16 mouse cellular contexts compared by ENCODE assay signal in the genomic region with DNA sequence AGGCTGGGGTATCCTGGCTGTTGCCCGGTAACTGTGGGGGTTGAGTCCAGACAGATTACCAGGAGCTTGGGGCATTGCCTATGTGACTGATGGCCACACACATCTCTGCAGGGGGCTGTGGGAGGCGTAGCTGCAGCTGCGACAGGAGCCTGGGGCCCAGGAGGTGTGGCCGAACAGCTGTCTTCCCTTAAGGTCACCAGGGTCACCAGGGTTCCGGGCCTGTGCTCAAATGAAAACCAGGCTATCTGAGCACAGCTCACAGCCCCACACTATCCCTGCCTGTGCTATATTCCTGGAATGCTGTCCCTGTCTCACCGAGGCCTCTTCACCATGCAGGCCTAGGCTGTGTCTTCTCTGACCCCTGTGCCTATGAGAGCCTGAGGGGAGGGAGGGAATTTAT. TPM values are rescaled to one million over a fixed set of nuclear protein-coding genes. Genes with fewer than 3 reads are reported as not detected.
DNase-seq lines count a peak whose midpoint lies in the region; ATAC-seq and TF ChIP-seq lines count a peak whose summit lies in the region.
"Had no signal": no experiment of that assay in that cellular context is flagged by ENCODE, and none has a peak within 500 bp of the region (broad histone marks: within the 10 kb centered on the region; RNA-seq: fewer than 3 reads in every experiment).

No protein-coding gene starts in this region.

- WGBS in midbrain, embryonic 10.5 days: 4% methylated on average over 6 of the region's 6 CpGs
- whole genome bisulfite sequencing in midbrain, embryonic 15.5 days: 6% methylated on average over 6 of the region's 6 CpGs
- 22% methylated on average over 6 of the region's 6 CpGs for WGBS in intestine, embryonic 15.5 days
- 23% methylated on average over 6 of the region's 6 CpGs for WGBS in stomach, embryonic 16.5 days
- WGBS in lung, adult 2 months: 47% methylated on average over 6 of the region's 6 CpGs

- no peaks in the 10 kb centered on the region for H3K27me3 ChIP-seq in midbrain, embryonic 10.5 days (ENCODE audit: low read depth, poor library complexity, severe bottlenecking)
- no peaks in the 10 kb centered on the region for H3K27me3 ChIP-seq in midbrain, embryonic 15.5 days (replicated peaks)
- no peaks in the 10 kb centered on the region for H3K27me3 ChIP-seq in intestine, embryonic 15.5 days (replicated peaks)
- H3K27me3 ChIP-seq in stomach, embryonic 16.5 days (ENCODE audit: control insufficient read depth, insufficient read depth, low read length): no peaks in the 10 kb centered on the region
- H3K27me3 ChIP-seq: hindbrain, embryonic 15.5 days had no signal

- intact Hi-C loops in gastrocnemius, adult 2 months (cut with DNase I): no loop called here

- ATAC-seq in midbrain, embryonic 15.5 days (replicated peaks): no peak
- ATAC-seq in intestine, embryonic 15.5 days: no peak
- no peak for ATAC-seq in stomach, embryonic 16.5 days (ENCODE audit: insufficient read depth, low FRiP score)

- H3K9ac ChIP-seq in midbrain, embryonic 15.5 days: no peak overlapping the region
- H3K9ac ChIP-seq in intestine, embryonic 15.5 days: no peak overlapping the region
- no peak overlapping the region for H3K9ac ChIP-seq in stomach, embryonic 16.5 days (ENCODE audit: low read length)
- H3K9ac ChIP-seq: hindbrain, embryonic 15.5 days; liver, embryonic 14.5 days had no signal

- H3K4me2 ChIP-seq in midbrain, embryonic 15.5 days: no peak overlapping the region
- H3K4me2 ChIP-seq in intestine, embryonic 15.5 days (replicated peaks): peak overlapping the region; percentile 35; the same call in 1 of the 2 replicates
- peak overlapping the region; percentile 31; the same call in 1 of the 2 replicates for H3K4me2 ChIP-seq in stomach, embryonic 16.5 days (ENCODE audit: low read depth, low read length)
- H3K4me2 ChIP-seq: hindbrain, embryonic 15.5 days had no signal

- H3K4me1 ChIP-seq in midbrain, embryonic 10.5 days: peaks cover 45% of the 10 kb centered on the region
- peaks cover 13% of the 10 kb centered on the region for H3K4me1 ChIP-seq in midbrain, embryonic 15.5 days
- H3K4me1 ChIP-seq in intestine, embryonic 15.5 days (replicated peaks): peaks cover 13% of the 10 kb centered on the region
- peaks cover 17% of the 10 kb centered on the region for H3K4me1 ChIP-seq in stomach, embryonic 16.5 days (ENCODE audit: control insufficient read depth, insufficient read depth, low read length)
- peaks cover 2% of the 10 kb centered on the region; the same call in 1 of the 2 replicates for H3K4me1 ChIP-seq in lung, adult 2 months (ENCODE audit: control insufficient read depth, insufficient read depth, low read length)

- no peak for DNase-seq in gastrocnemius, adult 2 months
- DNase-seq in gastrocnemius, adult 8-10 months (ENCODE audit: low spot score in 2 of 2): no peak
- DNase-seq in midbrain, embryonic 10.5 days (ENCODE audit: low spot score): peak; percentile 75
- DNase-seq in adrenal gland, adult (ENCODE audit: inconsistent age in 2 of 2, low spot score in 1 of 2): no peak
- DNase-seq in lung, adult 2 months: no peak
- DNase-seq: adrenal gland, postnatal 36 days; cerebellum, adult 11 months; gastrocnemius, postnatal 25 days; thymus, postnatal 25 days had no signal

- no peak for TF ChIP-seq CTCF in gastrocnemius, adult 2 months (IDR thresholded peaks at IDR 0.05)
- no peak for TF ChIP-seq CTCF in lung, adult 2 months (IDR thresholded peaks at IDR 0.05; ENCODE audit: insufficient read depth, low read length)

- no peak overlapping the region for H3K27ac ChIP-seq in gastrocnemius, adult 2 months
- H3K27ac ChIP-seq in midbrain, embryonic 10.5 days (replicated peaks): peak overlapping the region; percentile 71
- no peak overlapping the region for H3K27ac ChIP-seq in midbrain, embryonic 15.5 days
- H3K27ac ChIP-seq in intestine, embryonic 15.5 days: no peak overlapping the region
- no peak overlapping the region for H3K27ac ChIP-seq in stomach, embryonic 16.5 days (ENCODE audit: low read length)
- H3K27ac ChIP-seq: hindbrain, embryonic 15.5 days; liver, embryonic 14.5 days; macrophage had no signal

- H3K36me3 ChIP-seq in midbrain, embryonic 10.5 days: no peaks in the 10 kb centered on the region
- H3K36me3 ChIP-seq in midbrain, embryonic 15.5 days (replicated peaks): no peaks in the 10 kb centered on the region
- H3K36me3 ChIP-seq in intestine, embryonic 15.5 days: no peaks in the 10 kb centered on the region
- no peaks in the 10 kb centered on the region for H3K36me3 ChIP-seq in stomach, embryonic 16.5 days (ENCODE audit: control insufficient read depth, insufficient read depth, low read length)
- H3K36me3 ChIP-seq: hindbrain, embryonic 15.5 days had no signal

- TF ChIP-seq POLR2A in lung, adult 2 months (IDR thresholded peaks at IDR 0.05; ENCODE audit: borderline replicate concordance, extremely low read depth, low read depth, low read length): no peak

- no peaks in the 10 kb centered on the region for H3K9me3 ChIP-seq in midbrain, embryonic 10.5 days (replicated peaks)
- H3K9me3 ChIP-seq in midbrain, embryonic 15.5 days: no peaks in the 10 kb centered on the region
- H3K9me3 ChIP-seq in intestine, embryonic 15.5 days: no peaks in the 10 kb centered on the region
- H3K9me3 ChIP-seq in stomach, embryonic 16.5 days (replicated peaks; ENCODE audit: control insufficient read depth, low read length): no peaks in the 10 kb centered on the region
- H3K9me3 ChIP-seq: hindbrain, embryonic 15.5 days had no signal

- peak overlapping the region; percentile 65 for H3K4me3 ChIP-seq in gastrocnemius, adult 2 months
- 0 out of 2 replicates have a peak overlapping the region, but pooled peaks have one; percentile 3 for H3K4me3 ChIP-seq in midbrain, embryonic 10.5 days
- H3K4me3 ChIP-seq in midbrain, embryonic 15.5 days: no peak overlapping the region
- H3K4me3 ChIP-seq in intestine, embryonic 15.5 days (replicated peaks): no peak overlapping the region
- peak overlapping the region; percentile 9; the same call in 1 of the 2 replicates for H3K4me3 ChIP-seq in stomach, embryonic 16.5 days (replicated peaks; ENCODE audit: low read length)
- H3K4me3 ChIP-seq in lung, adult 2 months (replicated peaks; ENCODE audit: extremely low read depth, low read depth, low read length): no peak overlapping the region
- H3K4me3 ChIP-seq: hindbrain, embryonic 15.5 days had no signal

RNA-seq across cellular contexts. Expression of a gene that starts 4.1 kb away (rescaled TPM):
- total RNA-seq in gastrocnemius, adult 2 months (2021): 1 to 10 TPM; 4.0 to 6.1 TPM
- total RNA-seq in gastrocnemius, adult 8-10 months (2022): 10 to 100 TPM in 1 of 4 experiments, 1 to 10 TPM in 3; 2.0 to 11.5 (median 5.1) TPM
- polyA plus RNA-seq in midbrain, embryonic 10.5 days (2016; fragmentation: Nextera tagmentation; extraction: Ambion mirVana): 0.04 TPM in 1 of 2 replicates, not detected in the other
- polyA plus RNA-seq in midbrain, embryonic 15.5 days (2015; fragmentation: Nextera tagmentation; extraction: Ambion mirVana): 0.06 TPM in 1 of 2 replicates, not detected in the other
- polyA plus RNA-seq in intestine, embryonic 15.5 days (2015; fragmentation: Nextera tagmentation; extraction: Ambion mirVana): 2.1 and 2.7 TPM in 2 replicates
- polyA plus RNA-seq in stomach, embryonic 16.5 days (2015; fragmentation: Nextera tagmentation; extraction: Ambion mirVana): 3.5 TPM in 2 replicates
- 11.5 and 15.3 TPM in 2 replicates for polyA plus RNA-seq in lung, adult 2 months (2012; rRNA removed)
- polyA plus RNA-seq: macrophage had no signal

RNA-seq across cellular contexts. Expression of a gene that starts 9.7 kb away (rescaled TPM):
- 1 to 10 TPM in 1 of 2 experiments, under 1 TPM in 1; 0.64 to 1.4 TPM for total RNA-seq in gastrocnemius, adult 2 months (2021)
- 1 to 10 TPM in 1 of 4 experiments, under 1 TPM in 3; 0.46 to 1.1 (median 0.59) TPM for total RNA-seq in gastrocnemius, adult 8-10 months (2022)
- 1.6 and 2.5 TPM in 2 replicates for polyA plus RNA-seq in midbrain, embryonic 10.5 days (2016; fragmentation: Nextera tagmentation; extraction: Ambion mirVana)
- 2.2 and 2.9 TPM in 2 replicates for polyA plus RNA-seq in midbrain, embryonic 15.5 days (2015; fragmentation: Nextera tagmentation; extraction: Ambion mirVana)
- polyA plus RNA-seq in intestine, embryonic 15.5 days (2015; fragmentation: Nextera tagmentation; extraction: Ambion mirVana): 1.2 and 1.3 TPM in 2 replicates
- polyA plus RNA-seq in stomach, embryonic 16.5 days (2015; fragmentation: Nextera tagmentation; extraction: Ambion mirVana): 0.97 and 1.4 TPM in 2 replicates
- polyA plus RNA-seq in lung, adult 2 months (2012; rRNA removed): 3.3 and 3.6 TPM in 2 replicates

RNA-seq across cellular contexts. Expression of a gene that starts 18.5 kb away (rescaled TPM):
- total RNA-seq in gastrocnemius, adult 2 months (2021): 10 to 100 TPM; 70.0 to 71.6 TPM
- total RNA-seq in gastrocnemius, adult 8-10 months (2022): 10 to 100 TPM; 59.5 to 80.8 (median 69.4) TPM
- 181 and 194 TPM in 2 replicates for polyA plus RNA-seq in midbrain, embryonic 10.5 days (2016; fragmentation: Nextera tagmentation; extraction: Ambion mirVana)
- 115 and 120 TPM in 2 replicates for polyA plus RNA-seq in midbrain, embryonic 15.5 days (2015; fragmentation: Nextera tagmentation; extraction: Ambion mirVana)
- 137 and 147 TPM in 2 replicates for polyA plus RNA-seq in intestine, embryonic 15.5 days (2015; fragmentation: Nextera tagmentation; extraction: Ambion mirVana)
- polyA plus RNA-seq in stomach, embryonic 16.5 days (2015; fragmentation: Nextera tagmentation; extraction: Ambion mirVana): 98.2 and 107 TPM in 2 replicates
- polyA plus RNA-seq in lung, adult 2 months (2012; rRNA removed): 30.6 and 40.4 TPM in 2 replicates

RNA-seq across cellular contexts. Expression of a gene that starts 32.4 kb away (rescaled TPM):
- total RNA-seq in gastrocnemius, adult 2 months (2021): 10 to 100 TPM; 79.6 to 85.8 TPM
- total RNA-seq in gastrocnemius, adult 8-10 months (2022): 100 to 1,000 TPM in 2 of 4 experiments, 10 to 100 TPM in 2; 86.0 to 113 (median 101) TPM
- polyA plus RNA-seq in midbrain, embryonic 10.5 days (2016; fragmentation: Nextera tagmentation; extraction: Ambion mirVana): 152 and 162 TPM in 2 replicates
- polyA plus RNA-seq in midbrain, embryonic 15.5 days (2015; fragmentation: Nextera tagmentation; extraction: Ambion mirVana): 183 and 186 TPM in 2 replicates
- polyA plus RNA-seq in intestine, embryonic 15.5 days (2015; fragmentation: Nextera tagmentation; extraction: Ambion mirVana): 132 and 143 TPM in 2 replicates
- 143 and 147 TPM in 2 replicates for polyA plus RNA-seq in stomach, embryonic 16.5 days (2015; fragmentation: Nextera tagmentation; extraction: Ambion mirVana)
- polyA plus RNA-seq in lung, adult 2 months (2012; rRNA removed): 70.3 and 97.9 TPM in 2 replicates

RNA-seq across cellular contexts. Expression of a gene that starts 32.8 kb away (rescaled TPM):
- not detected for total RNA-seq in gastrocnemius, adult 2 months (2021)
- under 1 TPM in 1 of 4 experiments, not detected in 3; 0.16 TPM for total RNA-seq in gastrocnemius, adult 8-10 months (2022)
- polyA plus RNA-seq in midbrain, embryonic 10.5 days (2016; fragmentation: Nextera tagmentation; extraction: Ambion mirVana): not detected in 2 replicates
- not detected in 2 replicates for polyA plus RNA-seq in midbrain, embryonic 15.5 days (2015; fragmentation: Nextera tagmentation; extraction: Ambion mirVana)
- 0.30 and 0.39 TPM in 2 replicates for polyA plus RNA-seq in intestine, embryonic 15.5 days (2015; fragmentation: Nextera tagmentation; extraction: Ambion mirVana)
- polyA plus RNA-seq in stomach, embryonic 16.5 days (2015; fragmentation: Nextera tagmentation; extraction: Ambion mirVana): 0.09 and 0.15 TPM in 2 replicates
- 0.13 TPM in 1 of 2 replicates, not detected in the other for polyA plus RNA-seq in lung, adult 2 months (2012; rRNA removed)
- total RNA-seq: gastrocnemius, postnatal 25 days had no signal
- polyA plus RNA-seq: cortical plate, adult 2 months; hindbrain, embryonic 15.5 days; macrophage had no signal

Comparison
In these comparisons a context has a peak if more than half of its experiments do, and no peak if none do; other contexts are left out.
1. H3K4me3 ChIP-seq: peak in gastrocnemius, adult 2 months (single experiment), midbrain, embryonic 10.5 days (single experiment) and stomach, embryonic 16.5 days (single experiment); none in midbrain, embryonic 15.5 days (single experiment), intestine, embryonic 15.5 days (single experiment) and lung, adult 2 months (single experiment).